Mouse (Mus musculus) CH12.LX (cell line): Measurements from ENCODE around the gene Psma3. TPM values are rescaled to one million over a fixed set of nuclear protein-coding genes. Genes with fewer than 3 reads are reported as not detected.

ENCODE experiments used
- DNase-seq: peaks from one replicate; pipeline ENCODE4 v3.0.0-alpha.2; 2013; ENCODE audit errors: extremely low read depth
- H3K27ac ChIP-seq: 2 replicates; pipeline ENCODE4 v1.5.1; 2012; ENCODE audit warnings: low read depth, mild to moderate bottlenecking, control low read depth, moderate library complexity; ENCODE audit not compliant: insufficient read depth
- H3K27me3 ChIP-seq: replicated peaks from 2 replicates; pipeline ENCODE3; 2012; ENCODE audit warnings: inconsistent platforms
- H3K36me3 ChIP-seq, 2 experiments: replicated peaks in 1 of 2; 2 replicates each; pipeline versions ENCODE3 to v1.6.1; 2012; ENCODE audit warnings: inconsistent platforms in 1 of 2, low read length in 1 of 2, mild to moderate bottlenecking in 1 of 2, mixed read lengths in 1 of 2, moderate library complexity in 1 of 2; ENCODE audit not compliant: control insufficient read depth in 1 of 2, insufficient read depth in 1 of 2
- H3K4me1 ChIP-seq, 2 experiments: 2 replicates each; pipeline ENCODE4 v1.6.1; 2012; ENCODE audit warnings: inconsistent platforms in 1 of 2, moderate library complexity in 1 of 2; ENCODE audit not compliant: insufficient read depth in 2 of 2, control insufficient read depth in 1 of 2
- H3K4me2 ChIP-seq: 2 replicates; pipeline ENCODE4 v1.6.1; 2012; ENCODE audit warnings: low read depth, mild to moderate bottlenecking, control low read depth; ENCODE audit not compliant: poor library complexity, insufficient read depth, severe bottlenecking
- H3K4me3 ChIP-seq, 3 experiments: fragments of 150-350 bp in 1 of 3; sonication (generic) in 1 of 3; replicated peaks in 1 of 3; 2 replicates each; pipeline versions ENCODE3 to v1.5.1; 2011 to 2012; ENCODE audit warnings: low read depth in 2 of 3, low read length in 2 of 3, mild to moderate bottlenecking in 2 of 3, moderate library complexity in 2 of 3, control low read depth in 1 of 3, improper control_type of control experiment in 1 of 3, inconsistent platforms in 1 of 3, mixed read lengths in 1 of 3; ENCODE audit not compliant: poor library complexity in 1 of 3
- H3K79me2 ChIP-seq: replicated peaks from 2 replicates; pipeline ENCODE4 v1.6.1; 2012; ENCODE audit warnings: mild to moderate bottlenecking, moderate library complexity; ENCODE audit not compliant: control insufficient read depth, poor library complexity, insufficient read depth, severe bottlenecking; ENCODE audit errors: extremely low read depth
- H3K9ac ChIP-seq: 2 replicates; pipeline ENCODE4 v1.6.1; 2012; ENCODE audit warnings: low read depth, mild to moderate bottlenecking, control low read depth, moderate library complexity; ENCODE audit not compliant: insufficient read depth
- H3K9me3 ChIP-seq: replicated peaks from 2 replicates; pipeline ENCODE3; 2012; ENCODE audit warnings: low read length, inconsistent platforms, mixed read lengths
- BHLHE40 ChIP-seq: IDR thresholded peaks from 2 replicates; pipeline ENCODE4 v1.6.1; 2011; ENCODE audit warnings: mild to moderate bottlenecking, low read depth, low read length, improper control_type of control experiment
- CHD1 ChIP-seq: IDR thresholded peaks from 2 replicates; pipeline ENCODE4 v1.6.1; 2012; ENCODE audit warnings: low read depth, low read length, improper control_type of control experiment, inconsistent platforms
- CHD2 ChIP-seq: IDR thresholded peaks from 2 replicates; pipeline ENCODE4 v1.6.1; 2011; ENCODE audit warnings: low read length, improper control_type of control experiment
- JUND ChIP-seq: conservative IDR thresholded peaks from 2 replicates; pipeline ENCODE4 v1.6.1; 2011; ENCODE audit warnings: low read depth, low read length, improper control_type of control experiment
- KAT2A ChIP-seq: IDR thresholded peaks from 2 replicates; pipeline ENCODE4 v1.6.1; 2012; ENCODE audit warnings: low read length, improper control_type of control experiment, inconsistent platforms; ENCODE audit not compliant: insufficient replicate concordance
- MAFK ChIP-seq: IDR thresholded peaks from 2 replicates; pipeline ENCODE4 v1.6.1; 2011; ENCODE audit warnings: low read length, improper control_type of control experiment; ENCODE audit not compliant: insufficient replicate concordance
- MXI1 ChIP-seq: IDR thresholded peaks from 2 replicates; pipeline ENCODE4 v1.6.1; 2011; ENCODE audit warnings: mild to moderate bottlenecking, low read depth, low read length, improper control_type of control experiment
- MYC ChIP-seq: IDR thresholded peaks from 2 replicates; pipeline ENCODE4 v1.6.1; 2011; ENCODE audit warnings: low read depth, mild to moderate bottlenecking, improper control_type of control experiment, low read length
- NELFE ChIP-seq: IDR thresholded peaks from 2 replicates; pipeline ENCODE4 v1.6.1; 2011; ENCODE audit warnings: low read depth, low read length, improper control_type of control experiment
- NRF1 ChIP-seq: IDR thresholded peaks from 2 replicates; pipeline ENCODE4 v1.6.1; 2014; ENCODE audit warnings: low read depth, mild to moderate bottlenecking, inconsistent platforms, low read length, improper control_type of control experiment, moderate library complexity
- RAD21 ChIP-seq: IDR thresholded peaks from 2 replicates; pipeline ENCODE4 v1.6.1; 2011; ENCODE audit warnings: low read depth, mild to moderate bottlenecking, low read length, improper control_type of control experiment, moderate library complexity
- SIN3A ChIP-seq: IDR thresholded peaks from 2 replicates; pipeline ENCODE4 v1.6.1; 2012; ENCODE audit warnings: low read length, improper control_type of control experiment, inconsistent platforms
- UBTF ChIP-seq: IDR thresholded peaks from 2 replicates; pipeline ENCODE4 v1.6.1; 2012; ENCODE audit warnings: low read depth, mild to moderate bottlenecking, inconsistent platforms, low read length, improper control_type of control experiment, moderate library complexity
- ZMIZ1 ChIP-seq: IDR thresholded peaks from 2 replicates; pipeline ENCODE4 v1.6.1; 2012; ENCODE audit warnings: low read depth, mild to moderate bottlenecking, inconsistent platforms, low read length, improper control_type of control experiment
- dilution Hi-C: fragments of 300-500 bp; cut with MboI; formaldehyde crosslinking; loops from 2 replicates; pipeline ENCODE4 v1.14.3; 2020; ENCODE audit warnings: low sequenced_read_pairs; ENCODE audit not compliant: extremely low pct_unique_long_range_greater_than_20kb, extremely low pct_ligation_motif_present
- in situ Hi-C: fragments of 300-500 bp; cut with MboI; formaldehyde crosslinking; loops from 3 replicates; pipeline ENCODE4 v1.14.3; 2019; ENCODE audit warnings: low sequenced_read_pairs, low pct_ligation_motif_present, low pct_unique_long_range_greater_than_20kb, mixed read lengths
- polyA plus RNA-seq: library from polyadenylated mRNA; unstranded; fragments of >175 nt; gene quantifications from 2 replicates; pipeline ENCODE4 v1.2.1, GENCODE M21; 2012; ENCODE audit warnings: low read depth; ENCODE audit not compliant: insufficient read length
- total RNA-seq, 2 experiments: library from RNA; depleted of rRNA; stranded (reverse); fragments of 300-350 nt in 1 of 2; fragments of >200 nt in 1 of 2; gene quantifications; 2 replicates each; pipeline ENCODE4 v1.2.3; 2012 to 2014

The Psma3 gene
- total and polyA plus RNA-seq, 3 experiments: 271 to 538 (median 355) TPM

- Histone ChIP-seq H3K36me3 (peaks cover 32 to 64% of the 10 kb centered on the region in 2 experiments), H3K9me3 (no peaks in the 10 kb centered on the region), H3K4me3 (no peak overlapping the region), H3K4me1 (peaks cover 9 to 28% of the 10 kb centered on the region in 2 experiments), H3K79me2 (no peaks in the 10 kb centered on the region), H3K27me3 (no peaks in the 10 kb centered on the region), H3K4me2 (peak overlapping the region; percentile 46), H3K27ac (peak overlapping the region; percentile 65), H3K9ac (peak overlapping the region; percentile 7; the same call in 1 of the 2 replicates)
- no peak for DNase-seq
- in situ Hi-C loops (no loop called here), dilution Hi-C loops (no loop called here)
- no peak for TF ChIP-seq RAD21
- peak; percentile 72 for TF ChIP-seq BHLHE40
- TF ChIP-seq MYC: peak; percentile 44
- no peak for TF ChIP-seq MXI1
- no peak for TF ChIP-seq CHD2
- TF ChIP-seq NELFE: no peak
- TF ChIP-seq SIN3A: peak; percentile 26; the same call in 1 of the 2 replicates
Measured at GRCm38 (mm10) chr12:71030722-71031121, 56.3 kb downstream of the Psma3 start.

GRCm38 (mm10) chr12:71035826-71036225 is 61.4 kb downstream of the Psma3 start:
- no peak for TF ChIP-seq JUND
- TF ChIP-seq UBTF: no peak
- no peak for TF ChIP-seq MAFK
- no peak for TF ChIP-seq MYC
- no peak for TF ChIP-seq ZMIZ1
- TF ChIP-seq KAT2A: no peak
- no peak for TF ChIP-seq NRF1
- no peak for TF ChIP-seq CHD1
- Histone ChIP-seq H3K27ac (no peak overlapping the region), H3K4me3 (no peak overlapping the region), H3K9ac (no peak overlapping the region), H3K36me3 (peaks cover 37 to 66% of the 10 kb centered on the region in 2 experiments), H3K4me1 (peaks cover 7 to 29% of the 10 kb centered on the region in 2 experiments), H3K9me3 (no peaks in the 10 kb centered on the region), H3K79me2 (no peaks in the 10 kb centered on the region; the same call in 1 of the 2 replicates), H3K4me2 (no peak overlapping the region), H3K27me3 (no peaks in the 10 kb centered on the region)
- dilution Hi-C loops: no loop called here
- in situ Hi-C loops: no loop called here
- no peak for DNase-seq
